Mouse (Mus musculus) C2C12 (cell line): ENCODE data around the gene Vwa3b.

ENCODE experiments used
- CEBPB ChIP-seq: IDR thresholded peaks from one replicate; pipeline ENCODE4 v1.6.1; 2011; ENCODE audit warnings: low read depth, mild to moderate bottlenecking, control low read depth, moderate library complexity
- CTCF ChIP-seq: IDR thresholded peaks from one replicate; pipeline ENCODE4 v1.5.1; 2011; ENCODE audit not compliant: control insufficient read depth, insufficient read depth, insufficient read length
- MAX ChIP-seq: IDR thresholded peaks from one replicate; pipeline ENCODE4 v1.6.1; 2011; ENCODE audit warnings: mild to moderate bottlenecking, control low read depth
- MYOG ChIP-seq: IDR thresholded peaks from one replicate; pipeline ENCODE4 v1.6.1; 2011; ENCODE audit not compliant: control insufficient read depth, insufficient read length; ENCODE audit errors: extremely low read depth
- USF1 ChIP-seq: IDR thresholded peaks from one replicate; pipeline ENCODE4 v1.6.1; 2011; ENCODE audit warnings: low read depth, mild to moderate bottlenecking, control low read depth, moderate library complexity

DNA sequence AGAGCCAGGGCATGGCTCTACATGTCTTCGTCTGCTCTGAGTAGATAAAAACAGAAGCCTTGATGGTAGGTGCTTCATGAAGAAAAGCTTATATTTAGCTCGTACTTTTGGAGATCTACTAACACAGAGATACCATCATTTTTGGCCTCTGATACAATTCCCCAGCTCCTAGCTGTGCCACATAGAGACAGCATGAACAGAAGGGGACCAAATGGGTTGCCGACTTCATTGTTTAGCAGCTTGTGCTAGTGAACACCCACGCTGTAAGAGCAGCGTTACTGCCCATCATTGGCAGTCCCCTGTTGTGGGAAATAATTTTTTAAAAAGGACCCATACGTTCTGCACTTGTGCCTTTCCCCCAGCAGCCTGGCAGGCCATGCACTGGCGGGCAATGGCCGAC is 74.6 kb downstream of the Vwa3b start:
- no peak for TF ChIP-seq CTCF
- TF ChIP-seq USF1 = no peak
- TF ChIP-seq CEBPB = no peak
- TF ChIP-seq MAX = no peak
- no peak for TF ChIP-seq MYOG
